Mouse (Mus musculus): ENCODE measurements around the gene Atoh8.

GRCm38 (mm10) chr6:72210823-72211222 is 24.6 kb downstream of the Atoh8 start:
- TF ChIP-seq CTCF (IDR thresholded peaks at IDR 0.05) (no peak), EP300 (IDR thresholded peaks at IDR 0.05) (no peak)

All from lung, postnatal 0 days (tissue).